Mouse (Mus musculus) thymus, adult 2 months (tissue): Measurements from ENCODE around the gene Ogg1. TPM values are rescaled to one million over a fixed set of nuclear protein-coding genes. Genes with fewer than 3 reads are reported as not detected.

Experiments
- DNase-seq: peaks from one replicate; pipeline ENCODE4 v3.0.0; 2021
- H3K27ac ChIP-seq: fragments of 200-500 bp; 2 replicates; pipeline ENCODE4 v1.5.1; 2012; ENCODE audit warnings: low read length, control low read depth; ENCODE audit not compliant: control insufficient read depth, insufficient read depth
- H3K27me3 ChIP-seq: fragments of 200-500 bp; 2 replicates; pipeline ENCODE4 v1.6.1; 2012; ENCODE audit warnings: mild to moderate bottlenecking, low read length, moderate library complexity, mixed read lengths; ENCODE audit not compliant: control insufficient read depth, insufficient read depth
- H3K36me3 ChIP-seq: fragments of 200-500 bp; 2 replicates; pipeline ENCODE4 v1.6.1; 2012; ENCODE audit warnings: mild to moderate bottlenecking, low read length, moderate library complexity; ENCODE audit not compliant: control insufficient read depth, insufficient read depth
- H3K4me1 ChIP-seq: fragments of 200-500 bp; replicated peaks from 2 replicates; pipeline ENCODE4 v1.6.1; 2012; ENCODE audit warnings: low read length; ENCODE audit not compliant: control insufficient read depth, insufficient read depth
- H3K4me3 ChIP-seq: fragments of 200-500 bp; 2 replicates; pipeline ENCODE4 v1.5.1; 2012; ENCODE audit warnings: mild to moderate bottlenecking, low read length, control low read depth, moderate library complexity; ENCODE audit not compliant: control insufficient read depth, insufficient read depth
- CTCF ChIP-seq: fragments of 200-500 bp; IDR thresholded peaks from 2 replicates; pipeline ENCODE4 v1.5.1; 2012; ENCODE audit warnings: mild to moderate bottlenecking, control low read depth, low read length, moderate library complexity, borderline replicate concordance; ENCODE audit not compliant: control insufficient read depth, poor library complexity, insufficient read depth; ENCODE audit errors: extremely low read depth
- POLR2A ChIP-seq: fragments of 200-500 bp; IDR thresholded peaks from 2 replicates; pipeline ENCODE4 v1.6.1; 2012; ENCODE audit warnings: mild to moderate bottlenecking, low read length, control low read depth, moderate library complexity; ENCODE audit not compliant: control insufficient read depth, poor library complexity, insufficient read depth; ENCODE audit errors: extremely low read depth
- WGBS: fragments of 180-500 bp; shearing (Covaris S2); methylation state at CpG from one replicate; pipeline ENCODE4 v1.1.7; 2018; 5-methylcytosine and 5-hydroxymethylcytosine counted together
- polyA plus RNA-seq: library from polyadenylated mRNA; depleted of rRNA; stranded (reverse); fragments of >200 nt; gene quantifications from 2 replicates; pipeline ENCODE4 v1.2.3, GENCODE M21; 2012; rRNA removed

Ogg1 gene
- polyA plus RNA-seq, 1 experiment, result 23.1 TPM

DNA sequence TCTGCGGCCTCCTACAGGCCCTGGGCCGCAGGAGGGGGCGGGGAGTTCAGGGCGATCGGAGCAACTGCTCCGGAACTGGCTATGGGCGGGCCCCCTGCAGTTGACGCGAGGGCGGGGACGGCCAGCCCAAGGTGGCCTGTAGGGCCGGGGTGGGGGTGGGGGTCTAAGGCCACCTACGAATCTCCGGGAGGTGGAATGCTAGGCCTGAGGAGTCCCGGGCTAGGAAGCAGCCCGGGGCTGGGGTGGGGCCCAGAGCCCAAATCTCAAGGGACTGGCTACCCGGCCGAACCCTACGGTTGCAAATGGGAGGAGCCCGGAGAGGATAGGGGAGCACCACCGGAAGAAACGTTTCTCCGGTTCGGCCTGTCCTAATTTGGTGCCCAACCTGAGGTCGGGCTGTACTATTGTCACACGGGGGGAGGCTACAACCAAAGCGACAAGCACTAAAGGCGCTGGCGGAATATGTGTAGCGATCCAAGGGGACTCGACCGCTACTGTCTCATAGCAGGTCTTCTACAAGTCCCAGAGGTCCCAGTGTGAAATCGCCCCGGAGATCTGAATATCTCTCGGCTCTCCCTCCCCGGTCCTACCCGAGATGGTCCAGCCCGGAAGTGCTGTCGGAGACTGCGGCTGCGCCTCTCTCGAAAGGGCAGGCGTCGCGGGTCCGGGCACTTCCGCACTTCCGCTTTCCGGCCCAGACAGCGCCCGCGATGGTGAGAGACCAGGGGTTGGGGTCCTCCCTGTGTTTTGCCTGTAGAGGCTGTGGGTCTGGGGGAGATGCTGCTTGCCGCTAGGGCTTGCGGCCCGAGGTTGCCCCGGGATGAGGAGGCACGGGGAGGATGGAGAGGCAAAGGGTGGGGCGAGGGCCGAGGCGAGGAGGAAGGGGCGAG lies 51.0 kb downstream of the Ogg1 start, which contains the start of the genes Tada3 and Arpc4:
Gene Tada3, minus strand, starts transcription at position 388 of the 890 bp plus-strand sequence.
Gene Arpc4, plus strand, starts transcription at position 620 of the 890 bp plus-strand sequence.
- TF ChIP-seq CTCF (0 out of 2 replicates have a peak, but pooled peaks have one; percentile 50), POLR2A (peak; percentile 72)
- Histone ChIP-seq H3K36me3 (peaks cover 32% of the 10 kb centered on the region), H3K27ac (peak within 1 kb of the TSS; percentile 83), H3K4me3 (peak within 1 kb of the TSS; percentile 97), H3K4me1 (peaks cover 5% of the 10 kb centered on the region; the same call in 1 of the 2 replicates), H3K27me3 (no peaks in the 10 kb centered on the region)
- peak; percentile 91 for DNase-seq
- under 1% methylated on average over 60 of the region's 61 CpGs for WGBS

DNA sequence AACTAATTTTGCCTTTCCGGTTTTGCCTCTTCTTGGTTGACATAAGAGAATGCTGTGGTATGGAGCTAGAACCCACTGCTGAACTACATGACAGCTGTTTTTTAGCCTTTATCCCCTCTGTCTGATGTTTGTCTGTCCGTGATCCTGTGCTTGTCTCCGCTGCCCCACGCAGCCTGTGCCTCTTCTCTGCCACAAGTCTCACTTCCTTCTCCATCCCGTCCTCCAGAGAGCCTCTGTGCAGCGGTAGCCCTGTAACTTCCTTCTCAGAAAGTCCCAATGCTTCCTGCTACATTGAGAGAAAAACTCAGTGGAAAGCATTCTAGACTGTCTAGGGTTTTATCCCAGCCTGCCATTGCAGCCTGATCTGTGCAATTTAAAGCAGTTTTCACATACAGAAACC lies 52.5 kb downstream of the Ogg1 start:
- WGBS, result 3% methylated on average over 6 of the region's 6 CpGs
- peaks cover 42% of the 10 kb centered on the region for H3K36me3 ChIP-seq
- TF ChIP-seq CTCF, result no peak
- no peak for TF ChIP-seq POLR2A
- peak overlapping the region; percentile 35 for H3K4me3 ChIP-seq
- peaks cover 5% of the 10 kb centered on the region; the same call in 1 of the 2 replicates for H3K4me1 ChIP-seq
- no peaks in the 10 kb centered on the region for H3K27me3 ChIP-seq
- H3K27ac ChIP-seq, result no peak overlapping the region
- no peak for DNase-seq

DNA sequence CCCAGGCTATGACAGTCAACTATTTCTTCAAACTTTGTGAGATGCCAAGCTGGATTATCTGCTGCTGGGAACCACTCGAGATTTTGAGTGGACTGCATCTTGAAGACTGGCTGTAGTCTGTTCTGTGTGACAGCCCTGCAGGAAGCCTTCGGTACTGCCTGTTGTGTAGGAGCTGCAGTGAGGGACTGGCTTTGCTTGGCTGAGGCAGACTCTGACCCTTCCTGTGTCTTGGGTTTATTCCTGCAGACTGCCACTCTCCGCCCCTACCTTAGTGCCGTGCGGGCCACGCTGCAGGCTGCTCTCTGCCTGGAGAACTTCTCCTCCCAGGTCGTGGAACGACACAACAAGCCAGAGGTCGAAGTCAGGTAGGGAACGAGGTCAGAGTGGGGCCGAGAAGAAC lies 53.7 kb downstream of the Ogg1 start:
- WGBS, result 97% methylated on average over 11 of the region's 11 CpGs
- H3K27me3 ChIP-seq, result no peaks in the 10 kb centered on the region
- no peak overlapping the region for H3K27ac ChIP-seq
- TF ChIP-seq CTCF (0 out of 2 replicates have a peak, but pooled peaks have one; percentile 13), POLR2A (no peak)
- no peak for DNase-seq
- peaks cover 51% of the 10 kb centered on the region for H3K36me3 ChIP-seq
- peaks cover 5% of the 10 kb centered on the region; the same call in 1 of the 2 replicates for H3K4me1 ChIP-seq
- H3K4me3 ChIP-seq, result no peak overlapping the region

DNA sequence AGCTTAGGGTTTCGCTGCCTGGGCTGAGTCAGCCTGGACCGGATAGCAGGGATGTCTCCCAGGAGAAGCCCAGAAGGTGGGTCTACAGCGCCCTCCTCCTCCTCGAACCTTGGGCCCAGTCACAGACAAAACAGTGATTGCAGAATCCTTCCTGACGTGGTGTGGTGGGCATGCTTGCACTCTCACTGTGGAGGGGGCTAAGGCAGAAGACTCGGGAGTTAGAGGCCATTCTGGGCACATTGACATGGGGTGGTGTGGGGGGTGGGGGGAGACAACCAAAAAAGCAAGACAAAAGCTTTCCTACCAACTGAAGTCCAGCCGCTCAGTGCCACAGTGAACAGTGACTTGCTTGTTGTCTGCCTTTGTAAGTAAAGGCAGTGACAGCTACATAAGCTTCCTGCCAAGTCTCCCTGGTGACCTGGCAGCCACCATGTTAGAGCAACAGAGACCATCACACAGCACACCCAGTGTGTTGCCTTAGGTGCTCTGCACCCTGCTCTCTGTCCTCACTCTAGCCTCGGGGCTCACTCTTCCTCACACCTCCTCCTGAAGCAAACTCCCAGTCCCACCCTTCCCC lies 57.7 kb downstream of the Ogg1 start:
- H3K36me3 ChIP-seq, result peaks cover 90% of the 10 kb centered on the region
- WGBS, result 94% methylated on average over 8 of the region's 8 CpGs
- H3K27ac ChIP-seq, result no peak overlapping the region
- no peak for DNase-seq
- H3K4me1 ChIP-seq, result peaks cover 2% of the 10 kb centered on the region; the same call in 1 of the 2 replicates
- TF ChIP-seq POLR2A, result no peak
- TF ChIP-seq CTCF, result no peak
- H3K27me3 ChIP-seq, result no peaks in the 10 kb centered on the region
- no peak overlapping the region for H3K4me3 ChIP-seq

Other genes starting within 250 kb of the Ogg1 start
- gene Setd5, start 249.6 kb upstream of the Ogg1 start, polyA plus RNA-seq, result 51.8 and 52.2 TPM in 2 replicates
- 0.08 and 0.10 TPM in 2 replicates for gene Lhfpl4, start 131.6 kb upstream of the Ogg1 start, polyA plus RNA-seq
- 80.0 and 82.9 TPM in 2 replicates for gene Mtmr14, start 89.1 kb upstream of the Ogg1 start, polyA plus RNA-seq
- gene Cpne9, start 44.7 kb upstream of the Ogg1 start, polyA plus RNA-seq, result 0.65 and 1.5 TPM in 2 replicates
- gene Brpf1, start 19.8 kb upstream of the Ogg1 start, polyA plus RNA-seq, result 65.7 and 66.2 TPM in 2 replicates
- 12.6 and 18.3 TPM in 2 replicates for gene Camk1, start 17.0 kb downstream of the Ogg1 start, polyA plus RNA-seq
- 31.6 and 32.6 TPM in 2 replicates for gene Tada3, start 50.9 kb downstream of the Ogg1 start, polyA plus RNA-seq
- gene Arpc4, start 51.1 kb downstream of the Ogg1 start, polyA plus RNA-seq, result 118 and 120 TPM in 2 replicates
- gene Ttll3, start 62.3 kb downstream of the Ogg1 start, polyA plus RNA-seq, result 38.4 and 43.1 TPM in 2 replicates
- 81.6 and 94.5 TPM in 2 replicates for gene Rpusd3, start 92.4 kb downstream of the Ogg1 start, polyA plus RNA-seq
- gene Cidec, start 108.8 kb downstream of the Ogg1 start, polyA plus RNA-seq, result 103 and 116 TPM in 2 replicates
- gene Jagn1, start 115.6 kb downstream of the Ogg1 start, polyA plus RNA-seq, result 69.6 and 75.5 TPM in 2 replicates
- 22.8 and 32.5 TPM in 2 replicates for gene Il17re, start 131.5 kb downstream of the Ogg1 start, polyA plus RNA-seq
- 14.3 and 15.4 TPM in 2 replicates for gene Il17rc, start 144.5 kb downstream of the Ogg1 start, polyA plus RNA-seq
- gene Creld1, start 156.3 kb downstream of the Ogg1 start, polyA plus RNA-seq, result 15.2 and 16.1 TPM in 2 replicates
- gene Prrt3, start 175.0 kb downstream of the Ogg1 start, polyA plus RNA-seq, result 0.16 and 0.28 TPM in 2 replicates
- gene Emc3, start 204.7 kb downstream of the Ogg1 start, polyA plus RNA-seq, result 54.5 and 59.7 TPM in 2 replicates
- 13.3 and 17.4 TPM in 2 replicates for gene Fancd2, start 204.7 kb downstream of the Ogg1 start, polyA plus RNA-seq